Mouse (Mus musculus) 416B (cell line): ENCODE measurements at regions not wholly inside any gene's neighbourhood (a gene's known extent, or its start where the extent isn't known, plus 50 kb on each side); places are given as distances from the start of the nearest gene placed in this dataset.

ENCODE experiments used
- DNase-seq: peaks from one replicate; pipeline ENCODE4 v3.0.0; 2011; ENCODE audit warnings: low read depth

- no peak for DNase-seq
These were observed 1041.6 kb upstream of the Got2 start for GRCm38 (mm10) chr8:96929901-96930300.

GRCm38 (mm10) chr8:96880956-96881355, 992.6 kb upstream of the Got2 start:
- DNase-seq: no peak

GRCm38 (mm10) chr8:96878793-96879192, 990.4 kb upstream of the Got2 start:
- DNase-seq: no peak

GRCm38 (mm10) chr8:96873465-96874094, 985.2 kb upstream of the Got2 start:
- DNase-seq: no peak

- no peak for DNase-seq
These were observed 980.1 kb upstream of the Got2 start for GRCm38 (mm10) chr8:96868178-96869080.

GRCm38 (mm10) chr8:96864606-96865005, 976.3 kb upstream of the Got2 start:
- no peak for DNase-seq

- no peak for DNase-seq
These were observed 972.6 kb upstream of the Got2 start for GRCm38 (mm10) chr8:96860870-96861462.

GRCm38 (mm10) chr8:96843566-96843965, 955.2 kb upstream of the Got2 start:
- DNase-seq: no peak

- no peak for DNase-seq
These were observed 947.2 kb upstream of the Got2 start for GRCm38 (mm10) chr8:96835532-96835931.

GRCm38 (mm10) chr8:96834673-96835072, 946.3 kb upstream of the Got2 start:
- DNase-seq: no peak

GRCm38 (mm10) chr8:96829253-96829652, 940.9 kb upstream of the Got2 start:
- DNase-seq: peak; percentile 21

- DNase-seq: no peak
These were observed 922.2 kb upstream of the Got2 start for GRCm38 (mm10) chr8:96810550-96810949.
